Mouse (Mus musculus): ENCODE data around the gene Mat2a.

The Mat2a gene

GRCm38 (mm10) chr6:72383952-72384351 is 55.4 kb downstream of the Mat2a start:
- peak; percentile 97 for DNase-seq (ENCODE audit: extremely low read depth, low read depth)

DNA sequence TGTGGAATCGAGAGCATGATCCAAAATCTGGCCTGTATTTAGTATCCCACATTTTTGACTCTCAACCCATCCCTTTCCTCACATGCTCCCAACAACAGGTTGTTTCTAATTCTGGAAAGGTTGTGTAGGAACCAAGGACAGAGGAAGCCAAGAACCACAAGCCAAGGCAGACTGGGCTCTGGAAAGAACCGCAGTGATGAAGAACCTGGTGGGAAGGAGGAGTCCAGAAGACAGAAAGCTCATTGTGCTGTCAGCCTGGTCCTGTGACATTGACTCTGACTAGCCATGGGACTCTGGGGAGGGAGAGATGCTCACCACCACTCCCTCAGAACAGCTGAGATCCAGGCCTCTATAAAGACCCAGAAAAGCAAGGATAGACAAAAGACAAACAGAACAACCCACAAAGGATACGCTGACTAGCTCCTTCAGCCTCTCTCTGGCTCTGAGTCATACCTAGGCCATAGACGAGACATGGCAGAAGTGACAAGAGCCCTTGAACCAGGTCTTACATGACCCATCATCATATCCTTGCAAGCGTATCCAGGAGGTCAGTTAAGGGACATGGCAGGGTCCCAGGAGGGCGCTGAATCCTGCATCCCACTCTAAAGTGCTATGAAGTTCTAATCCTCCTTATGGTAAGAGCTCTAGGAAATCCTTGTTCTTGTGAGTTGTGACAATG is 56.1 kb downstream of the Mat2a start:
- DNase-seq (ENCODE audit: extremely low read depth, low read depth), result no peak
